Mouse (Mus musculus): Measurements from ENCODE around the gene Kcnip1. TPM values are rescaled to one million over a fixed set of nuclear protein-coding genes. Genes with fewer than 3 reads are reported as not detected.
A peak's percentile ranks its signal among the peaks of the same experiment; 100 is the strongest.

The Kcnip1 gene
- polyA plus RNA-seq, 1 experiment from 2014 or later = 4.3 TPM

- no peaks in the 10 kb centered on the region for H3K36me3 ChIP-seq
- H3K4me3 ChIP-seq = no peak overlapping the region
- 39% methylated on average over 18 of the region's 18 CpGs for whole genome bisulfite sequencing
- H3K4me1 ChIP-seq = peaks cover 17% of the 10 kb centered on the region
- no peak for ATAC-seq (ENCODE audit: insufficient number of reproducible peaks, low FRiP score, low TSS enrichment, low read depth)
- H3K9ac ChIP-seq = no peak overlapping the region
- H3K27me3 ChIP-seq = no peaks in the 10 kb centered on the region
- H3K4me2 ChIP-seq = 0 out of 2 replicates have a peak overlapping the region, but pooled peaks have one; percentile 11
- H3K27ac ChIP-seq = peak overlapping the region; percentile 54; the same call in 1 of the 2 replicates
- H3K9me3 ChIP-seq = no peaks in the 10 kb centered on the region
These were observed 60.4 kb downstream of the Kcnip1 start for GRCm38 (mm10) chr11:33932386-33933111.

GRCm38 (mm10) chr11:33931836-33932385, 61.0 kb downstream of the Kcnip1 start:
- ATAC-seq (ENCODE audit: insufficient number of reproducible peaks, low FRiP score, low TSS enrichment, low read depth) = no peak
- Histone ChIP-seq H3K4me1 (peaks cover 17% of the 10 kb centered on the region), H3K4me2 (0 out of 2 replicates have a peak overlapping the region, but pooled peaks have one; percentile 11), H3K27me3 (no peaks in the 10 kb centered on the region), H3K36me3 (no peaks in the 10 kb centered on the region), H3K9me3 (no peaks in the 10 kb centered on the region), H3K9ac (no peak overlapping the region), H3K27ac (peak overlapping the region; percentile 54; the same call in 1 of the 2 replicates), H3K4me3 (no peak overlapping the region)
- 13% methylated on average over 10 of the region's 10 CpGs for WGBS

- no peak overlapping the region for H3K4me2 ChIP-seq
- no peak overlapping the region for H3K27ac ChIP-seq
- no peak overlapping the region for H3K9ac ChIP-seq
- H3K4me1 ChIP-seq = peaks cover 20% of the 10 kb centered on the region
- no peaks in the 10 kb centered on the region for H3K36me3 ChIP-seq
- H3K27me3 ChIP-seq = no peaks in the 10 kb centered on the region
- WGBS = 61% methylated on average over 11 of the region's 11 CpGs
- H3K9me3 ChIP-seq = no peaks in the 10 kb centered on the region
- H3K4me3 ChIP-seq = no peak overlapping the region
- no peak for ATAC-seq (ENCODE audit: insufficient number of reproducible peaks, low FRiP score, low TSS enrichment, low read depth)
These were observed 63.5 kb downstream of the Kcnip1 start for GRCm38 (mm10) chr11:33929412-33929811.

- no peak overlapping the region for H3K27ac ChIP-seq
- no peak overlapping the region for H3K4me2 ChIP-seq
- WGBS = 14% methylated on average over 7 of the region's 7 CpGs
- H3K9ac ChIP-seq = no peak overlapping the region
- H3K4me3 ChIP-seq = no peak overlapping the region
- H3K36me3 ChIP-seq = no peaks in the 10 kb centered on the region
- ATAC-seq (ENCODE audit: insufficient number of reproducible peaks, low FRiP score, low TSS enrichment, low read depth) = no peak
- no peaks in the 10 kb centered on the region for H3K9me3 ChIP-seq
- H3K27me3 ChIP-seq = no peaks in the 10 kb centered on the region
- H3K4me1 ChIP-seq = peaks cover 20% of the 10 kb centered on the region
These were observed 64.3 kb downstream of the Kcnip1 start for GRCm38 (mm10) chr11:33928658-33929057.

- Histone ChIP-seq H3K27ac (no peak overlapping the region), H3K27me3 (no peaks in the 10 kb centered on the region), H3K9me3 (no peaks in the 10 kb centered on the region), H3K9ac (no peak overlapping the region), H3K36me3 (no peaks in the 10 kb centered on the region), H3K4me3 (no peak overlapping the region), H3K4me1 (peaks cover 20% of the 10 kb centered on the region), H3K4me2 (no peak overlapping the region)
- no peak for ATAC-seq (ENCODE audit: insufficient number of reproducible peaks, low FRiP score, low TSS enrichment, low read depth)
- 64% methylated on average over 4 of the region's 4 CpGs for WGBS
These were observed 65.1 kb downstream of the Kcnip1 start for GRCm38 (mm10) chr11:33927836-33928235.

- 63% methylated on average over 6 of the region's 6 CpGs for WGBS
- no peak for ATAC-seq (ENCODE audit: insufficient number of reproducible peaks, low FRiP score, low TSS enrichment, low read depth)
- H3K36me3 ChIP-seq = no peaks in the 10 kb centered on the region
These were observed 65.6 kb downstream of the Kcnip1 start for GRCm38 (mm10) chr11:33927321-33927720.

GRCm38 (mm10) chr11:33926551-33926950, 66.4 kb downstream of the Kcnip1 start:
- no peak for ATAC-seq (ENCODE audit: insufficient number of reproducible peaks, low FRiP score, low TSS enrichment, low read depth)

More at GRCm38 (mm10) chr11:33927321-33927720, 65.6 kb downstream of the Kcnip1 start:
- H3K4me3 ChIP-seq = no peak overlapping the region
- H3K9ac ChIP-seq = no peak overlapping the region
- H3K4me2 ChIP-seq = no peak overlapping the region
- H3K27ac ChIP-seq = no peak overlapping the region
- no peaks in the 10 kb centered on the region for H3K27me3 ChIP-seq
- no peaks in the 10 kb centered on the region for H3K9me3 ChIP-seq
- peaks cover 18% of the 10 kb centered on the region for H3K4me1 ChIP-seq

GRCm38 (mm10) chr11:33925778-33926177, 67.2 kb downstream of the Kcnip1 start:
- Histone ChIP-seq H3K27ac (no peak overlapping the region), H3K4me2 (no peak overlapping the region), H3K9me3 (no peaks in the 10 kb centered on the region), H3K27me3 (no peaks in the 10 kb centered on the region), H3K36me3 (no peaks in the 10 kb centered on the region), H3K4me3 (no peak overlapping the region), H3K4me1 (peaks cover 17% of the 10 kb centered on the region), H3K9ac (no peak overlapping the region)
- 42% methylated on average over 8 of the region's 8 CpGs for WGBS
- ATAC-seq (ENCODE audit: insufficient number of reproducible peaks, low FRiP score, low TSS enrichment, low read depth) = no peak

More at GRCm38 (mm10) chr11:33926551-33926950, 66.4 kb downstream of the Kcnip1 start:
- H3K4me3 ChIP-seq = no peak overlapping the region
- no peak overlapping the region for H3K9ac ChIP-seq
- H3K27ac ChIP-seq = no peak overlapping the region
- H3K4me2 ChIP-seq = no peak overlapping the region
- no peaks in the 10 kb centered on the region for H3K9me3 ChIP-seq
- no peaks in the 10 kb centered on the region for H3K27me3 ChIP-seq
- H3K36me3 ChIP-seq = no peaks in the 10 kb centered on the region
- 51% methylated on average over 2 of the region's 2 CpGs for WGBS
- peaks cover 17% of the 10 kb centered on the region for H3K4me1 ChIP-seq

GRCm38 (mm10) chr11:33923031-33923430, 69.9 kb downstream of the Kcnip1 start:
- H3K27me3 ChIP-seq = no peaks in the 10 kb centered on the region
- H3K4me3 ChIP-seq = no peak overlapping the region
- no peak overlapping the region for H3K27ac ChIP-seq
- H3K9me3 ChIP-seq = no peaks in the 10 kb centered on the region
- no peak overlapping the region for H3K4me2 ChIP-seq
- H3K9ac ChIP-seq = no peak overlapping the region
- WGBS = 38% methylated on average over 3 of the region's 3 CpGs
- ATAC-seq (ENCODE audit: insufficient number of reproducible peaks, low FRiP score, low TSS enrichment, low read depth) = no peak
- no peaks in the 10 kb centered on the region for H3K36me3 ChIP-seq
- 0 out of 2 replicates have a peak, but pooled peaks cover 3% of the 10 kb centered on the region for H3K4me1 ChIP-seq

GRCm38 (mm10) chr11:33921451-33921850, 71.5 kb downstream of the Kcnip1 start:
- no peaks in the 10 kb centered on the region for H3K27me3 ChIP-seq
- peaks cover 7% of the 10 kb centered on the region; the same call in 1 of the 2 replicates for H3K4me1 ChIP-seq
- no peaks in the 10 kb centered on the region for H3K36me3 ChIP-seq
- no peak overlapping the region for H3K9ac ChIP-seq
- no peak overlapping the region for H3K4me2 ChIP-seq
- H3K27ac ChIP-seq = no peak overlapping the region
- no peak overlapping the region for H3K4me3 ChIP-seq
- 86% methylated on average over 13 of the region's 13 CpGs for WGBS
- H3K9me3 ChIP-seq = no peaks in the 10 kb centered on the region
- no peak for ATAC-seq (ENCODE audit: insufficient number of reproducible peaks, low FRiP score, low TSS enrichment, low read depth)

- Histone ChIP-seq H3K4me3 (no peak overlapping the region), H3K4me1 (peaks cover 4% of the 10 kb centered on the region; the same call in 1 of the 2 replicates), H3K36me3 (no peaks in the 10 kb centered on the region), H3K27ac (no peak overlapping the region), H3K9me3 (no peaks in the 10 kb centered on the region), H3K4me2 (no peak overlapping the region), H3K9ac (no peak overlapping the region), H3K27me3 (no peaks in the 10 kb centered on the region)
- WGBS = 71% methylated on average over 7 of the region's 7 CpGs
- no peak for ATAC-seq (ENCODE audit: insufficient number of reproducible peaks, low FRiP score, low TSS enrichment, low read depth)
These were observed 73.1 kb downstream of the Kcnip1 start for GRCm38 (mm10) chr11:33919826-33920225.

- Histone ChIP-seq H3K4me2 (no peak overlapping the region), H3K4me1 (peaks cover 6% of the 10 kb centered on the region; the same call in 1 of the 2 replicates), H3K36me3 (no peaks in the 10 kb centered on the region), H3K9ac (no peak overlapping the region), H3K4me3 (no peak overlapping the region), H3K27ac (no peak overlapping the region), H3K27me3 (no peaks in the 10 kb centered on the region), H3K9me3 (no peaks in the 10 kb centered on the region)
- 32% methylated on average over 2 of the region's 2 CpGs for WGBS
- ATAC-seq (ENCODE audit: insufficient number of reproducible peaks, low FRiP score, low TSS enrichment, low read depth) = no peak
These were observed 74.5 kb downstream of the Kcnip1 start for GRCm38 (mm10) chr11:33918424-33918823.

Data from limb, embryonic 15.5 days (tissue).